Mouse (Mus musculus) liver, adult 2 months (tissue): ENCODE results near the gene Nfasc.

Experiments used
- CTCF ChIP-seq: fragments of 200-500 bp; IDR thresholded peaks from 2 replicates; pipeline ENCODE4 v1.5.1; 2011; ENCODE audit warnings: low read depth, low read length, control low read depth
- POLR2A ChIP-seq: fragments of 200-500 bp; IDR thresholded peaks from 2 replicates; pipeline ENCODE4 v1.6.1; 2011; ENCODE audit warnings: low read length, control low read depth; ENCODE audit not compliant: insufficient read depth; ENCODE audit errors: extremely low read depth

DNA sequence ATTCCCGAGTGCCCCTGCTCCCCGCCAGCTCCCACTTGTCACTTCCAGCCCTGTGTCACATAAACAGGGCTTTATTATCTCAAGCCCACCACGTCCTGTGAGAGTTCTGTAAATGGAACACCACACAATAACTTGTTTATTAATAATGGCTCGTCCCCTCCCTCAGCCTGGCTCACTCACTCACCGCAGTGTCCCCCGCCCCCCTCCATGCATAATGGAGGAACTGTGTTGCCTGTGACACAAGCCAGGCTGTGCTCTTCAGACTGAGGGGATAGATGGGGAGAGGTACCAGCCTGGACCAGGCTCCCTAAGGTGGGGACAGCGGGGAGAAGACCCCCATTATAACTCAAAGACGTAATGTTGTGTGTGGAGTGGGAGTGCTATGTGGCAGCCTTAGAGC, 34.3 kb downstream of the Nfasc start:
- TF ChIP-seq CTCF (no peak), POLR2A (no peak)
